Mouse (Mus musculus): ENCODE measurements at regions not wholly inside any gene's neighbourhood (a gene's known extent, or its start where the extent isn't known, plus 50 kb on each side); places are given as distances from the start of the nearest gene placed in this dataset.

- Histone ChIP-seq H3K4me1 (ENCODE audit: control insufficient read depth in 1 of 2, insufficient read depth in 2 of 2, low read length in 2 of 2) (peaks cover 13 to 29% of the 10 kb centered on the region in 2 experiments; a peak in 3 of 4 replicates), H3K36me3 (ENCODE audit: control insufficient read depth in 1 of 2, insufficient read depth in 2 of 2, low read length in 2 of 2) (peaks cover 0 to 21% of the 10 kb centered on the region in 2 experiments; a peak in 2 of 4 replicates), H3K9me3 (replicated peaks; ENCODE audit: insufficient read depth, low read length) (no peaks in the 10 kb centered on the region), H3K27me3 (ENCODE audit: control insufficient read depth in 1 of 2, insufficient read depth in 2 of 2, low read length in 2 of 2) (peaks cover under 1 to 2% of the 10 kb centered on the region in 2 experiments; a peak in 2 of 4 replicates), H3K9ac (ENCODE audit: control insufficient read depth, low read depth, low read length, poor library complexity, severe bottlenecking) (no peak overlapping the region), H3K79me2 (ENCODE audit: control insufficient read depth, insufficient read depth, low read length, poor library complexity) (no peaks in the 10 kb centered on the region), H3K27ac (ENCODE audit: control insufficient read depth, low read depth, low read length) (no peak overlapping the region), H3K4me3 (ENCODE audit: control insufficient read depth in 1 of 2, insufficient read depth in 1 of 2, low read depth in 2 of 2, low read length in 2 of 2) (no peak overlapping the region)
- DNase-seq (ENCODE audit: low read depth, low spot score) = no peak
- no peak for TF ChIP-seq ZKSCAN1 (IDR thresholded peaks at IDR 0.05; ENCODE audit: low read depth, low read length)
- TF ChIP-seq USF2 (IDR thresholded peaks at IDR 0.05; ENCODE audit: borderline replicate concordance in 1 of 2, insufficient read depth in 1 of 2, low read depth in 1 of 2, low read length in 2 of 2) = no peak
- TF ChIP-seq ELF1 (IDR thresholded peaks at IDR 0.05; ENCODE audit: low read depth, low read length) = no peak
- no peak for TF ChIP-seq ZNF384 (IDR thresholded peaks at IDR 0.05; ENCODE audit: low read depth, low read length)
- TF ChIP-seq KAT2A (conservative IDR thresholded peaks at IDR 0.05; ENCODE audit: low read depth, low read length) = no peak
- no peak for TF ChIP-seq POLR2A (IDR thresholded peaks at IDR 0.05; ENCODE audit: control insufficient read depth in 1 of 2, insufficient read depth in 1 of 2, low read depth in 1 of 2, low read length in 2 of 2, poor library complexity in 1 of 2)
- TF ChIP-seq MAX (IDR thresholded peaks at IDR 0.05; ENCODE audit: low read length) = no peak
- TF ChIP-seq SIN3A (IDR thresholded peaks at IDR 0.05; ENCODE audit: low read length) = no peak
- TF ChIP-seq NRF1 (IDR thresholded peaks at IDR 0.05; ENCODE audit: insufficient read depth, low read depth, low read length, poor library complexity, severe bottlenecking) = no peak
Measured at GRCm38 (mm10) chr17:45869014-45869968, 135.6 kb upstream of the 1600014C23Rik start.

DNA sequence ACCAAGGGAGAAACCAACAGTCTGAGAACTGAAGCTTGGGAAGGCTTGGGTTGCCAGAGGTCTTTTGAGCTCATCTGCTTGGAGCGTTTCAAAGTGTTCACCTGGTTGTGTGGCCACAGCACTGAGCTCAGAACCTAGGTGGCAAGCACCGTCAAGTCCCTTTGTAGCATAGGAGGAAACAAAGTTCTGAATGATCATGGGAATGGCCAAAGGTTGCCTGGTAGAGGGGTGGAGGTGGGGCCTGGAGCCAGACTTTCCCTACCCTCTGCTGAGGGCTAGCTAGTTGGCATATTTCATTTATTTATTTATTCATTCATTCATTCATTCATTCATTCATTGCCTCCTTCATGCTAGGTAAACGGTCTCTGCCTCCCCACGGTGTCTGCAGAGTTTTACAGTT lies 134.9 kb upstream of the 1600014C23Rik start:
- Histone ChIP-seq H3K36me3 (ENCODE audit: control insufficient read depth in 1 of 2, insufficient read depth in 2 of 2, low read length in 2 of 2) (peaks cover 0 to 19% of the 10 kb centered on the region in 2 experiments; a peak in 2 of 4 replicates), H3K4me1 (ENCODE audit: control insufficient read depth in 1 of 2, insufficient read depth in 2 of 2, low read length in 2 of 2) (peaks cover 7 to 23% of the 10 kb centered on the region in 2 experiments; a peak in 3 of 4 replicates), H3K27ac (ENCODE audit: control insufficient read depth, low read depth, low read length) (no peak overlapping the region), H3K79me2 (ENCODE audit: control insufficient read depth, insufficient read depth, low read length, poor library complexity) (no peaks in the 10 kb centered on the region), H3K27me3 (ENCODE audit: control insufficient read depth in 1 of 2, insufficient read depth in 2 of 2, low read length in 2 of 2) (peaks cover 2 to 3% of the 10 kb centered on the region in 2 experiments; a peak in 2 of 4 replicates), H3K9ac (ENCODE audit: control insufficient read depth, low read depth, low read length, poor library complexity, severe bottlenecking) (no peak overlapping the region), H3K4me3 (ENCODE audit: control insufficient read depth in 1 of 2, insufficient read depth in 1 of 2, low read depth in 2 of 2, low read length in 2 of 2) (no peak overlapping the region), H3K9me3 (replicated peaks; ENCODE audit: insufficient read depth, low read length) (no peaks in the 10 kb centered on the region)
- no peak for DNase-seq (ENCODE audit: low read depth, low spot score)
- TF ChIP-seq CTCF (IDR thresholded peaks at IDR 0.05 in 2 of 3, conservative IDR thresholded peaks at IDR 0.05 in 1 of 3; ENCODE audit: control insufficient read depth in 1 of 3, insufficient read depth in 1 of 3, low read depth in 2 of 3, low read length in 3 of 3, poor library complexity in 1 of 3, severe bottlenecking in 1 of 3) (no peak), TBP (IDR thresholded peaks at IDR 0.05; ENCODE audit: low read depth, low read length) (no peak), TCF12 (IDR thresholded peaks at IDR 0.05; ENCODE audit: low read depth, low read length) (no peak), RAD21 (IDR thresholded peaks at IDR 0.05; ENCODE audit: low read depth, low read length) (no peak), ZC3H11A (IDR thresholded peaks at IDR 0.05; ENCODE audit: low read depth, low read length) (no peak)
